Mouse (Mus musculus): ENCODE data around the gene Mrps21.

Gene Mrps21

DNA sequence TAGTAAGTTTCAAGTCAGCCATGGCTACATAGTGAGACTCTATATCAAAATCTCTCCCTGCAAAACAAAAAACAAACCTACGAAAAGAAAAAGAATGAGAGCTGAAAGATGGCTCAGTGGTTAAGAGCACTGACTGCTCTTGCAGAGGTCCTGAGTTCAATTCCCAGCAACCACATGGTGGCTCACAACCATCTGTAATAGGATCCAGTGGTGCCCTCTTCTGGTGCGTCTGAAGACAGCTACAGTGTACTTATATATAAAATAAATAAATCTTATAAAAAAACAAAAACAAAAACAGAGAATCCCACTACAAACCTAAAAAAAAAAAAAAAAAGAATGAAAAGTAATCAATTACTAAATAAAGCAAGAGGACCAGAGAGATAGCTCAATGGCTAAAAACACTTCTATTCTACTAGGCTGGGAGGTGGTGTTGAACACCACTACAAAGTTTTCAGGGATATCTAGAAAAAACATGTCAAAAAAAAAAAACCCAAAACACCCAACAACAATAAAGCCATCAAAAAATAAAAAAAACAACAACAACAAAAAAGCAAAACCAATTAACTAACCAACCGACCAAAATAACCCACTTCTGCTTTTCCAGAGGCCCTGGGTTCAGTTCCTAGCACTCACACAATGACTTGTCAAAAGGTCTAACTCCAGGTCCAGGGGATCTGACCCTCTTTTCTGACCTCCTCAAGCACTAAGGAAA lies 28.7 kb downstream of the Mrps21 start:
- no peak for DNase-seq

GRCm38 (mm10) chr3:95839250-95839649 lies 32.1 kb downstream of the Mrps21 start:
- no peak for DNase-seq

DNA sequence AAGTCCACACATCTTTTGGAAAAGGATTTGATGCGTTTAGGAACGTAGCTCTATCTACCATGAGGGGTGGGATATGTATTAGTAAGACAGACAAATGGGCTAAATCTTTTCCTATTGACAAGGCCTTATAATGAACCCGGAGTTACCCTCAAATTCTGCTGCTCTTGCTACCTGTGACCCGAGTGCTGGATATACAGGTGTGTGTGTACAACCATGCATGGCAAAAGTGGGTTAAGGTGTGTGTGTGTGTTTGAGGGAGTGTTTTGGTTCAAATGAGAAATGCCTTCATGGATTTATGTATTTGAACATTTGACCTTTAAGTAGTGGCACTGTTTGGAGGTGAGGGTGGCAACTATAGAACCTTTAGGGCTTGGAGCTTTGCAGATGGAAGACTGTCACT lies 42.3 kb downstream of the Mrps21 start:
- no peak for DNase-seq

- no peak for DNase-seq
Measured at GRCm38 (mm10) chr3:95826275-95826674, 45.0 kb downstream of the Mrps21 start.

GRCm38 (mm10) chr3:95820046-95821010 lies 51.0 kb downstream of the Mrps21 start:
- DNase-seq, result no peak

DNA sequence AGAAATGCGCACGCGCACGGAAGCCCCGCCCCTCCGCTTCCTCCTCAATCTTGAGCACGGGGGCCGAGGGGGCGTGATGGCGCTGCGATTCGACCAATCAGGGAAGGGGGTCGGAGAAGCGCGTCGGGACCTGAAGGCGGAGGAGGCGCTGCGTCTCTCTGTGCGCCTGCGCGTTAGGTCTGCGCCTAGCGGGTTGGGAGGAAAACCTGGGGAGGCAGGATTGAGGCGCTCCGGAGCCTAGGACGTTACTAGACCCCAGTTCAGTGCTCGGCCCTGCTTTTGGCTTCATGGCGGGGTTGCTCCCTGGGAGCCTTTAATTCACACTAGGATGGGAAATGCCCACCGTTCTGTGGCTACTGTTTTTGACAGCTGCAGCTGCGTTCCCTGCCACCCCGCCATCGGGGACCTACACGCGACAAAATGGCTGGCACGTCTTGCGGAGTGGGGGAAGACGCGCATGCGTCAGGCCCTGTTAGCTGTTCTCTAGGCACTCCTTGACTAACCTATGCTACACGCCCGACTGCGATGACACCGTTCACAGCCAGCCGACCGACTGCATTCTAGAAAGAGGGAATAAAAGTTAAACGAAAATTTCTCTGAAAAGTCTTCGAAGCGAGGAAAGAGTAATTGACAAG lies 51.9 kb downstream of the Mrps21 start:
- DNase-seq, result peak; percentile 100

- peak; percentile 75 for DNase-seq
Measured at GRCm38 (mm10) chr3:95818571-95819288, 52.6 kb downstream of the Mrps21 start, which contains the start of gene Rprd2. Rprd2 (minus strand) TSS chr3:95818863.

DNA sequence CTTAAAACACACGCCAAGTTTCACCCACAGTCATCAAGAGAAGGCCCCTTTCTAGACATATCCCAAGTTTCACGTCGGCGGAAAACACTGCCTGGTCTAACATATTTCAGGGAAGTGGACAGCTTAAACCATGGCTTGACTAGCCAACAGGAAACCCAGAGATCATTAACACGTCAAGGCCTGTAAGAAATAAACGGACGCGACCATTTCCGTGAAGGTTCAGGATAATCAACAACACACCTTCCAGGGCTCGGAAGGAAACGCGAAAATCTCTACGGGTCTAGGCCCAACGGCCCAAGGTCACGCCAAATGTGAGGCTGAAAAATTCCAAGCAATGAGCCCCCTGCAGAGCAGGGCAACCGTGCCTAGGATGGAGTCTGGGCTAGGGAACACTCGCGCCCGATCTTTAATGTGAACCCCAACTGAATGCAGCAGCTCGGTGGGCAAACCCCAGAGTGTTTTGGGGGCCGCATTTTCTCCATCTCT lies 53.2 kb downstream of the Mrps21 start:
- DNase-seq, result peak; percentile 54

GRCm38 (mm10) chr3:95816681-95817080 lies 54.6 kb downstream of the Mrps21 start:
- DNase-seq, result no peak
